ENCODE assay signal across 10 mouse cellular contexts in genomic region chr8:127038928-127039327, GRCm38 (mm10). TPM values are rescaled to one million over a fixed set of nuclear protein-coding genes. Genes with fewer than 3 reads are reported as not detected.
DNase-seq lines count a peak whose midpoint lies in the region.
"Had no signal": no experiment of that assay in that cellular context is flagged by ENCODE, and none has a peak within 500 bp of the region (broad histone marks: within the 10 kb centered on the region; RNA-seq: fewer than 3 reads in every experiment).

No protein-coding gene starts in this region.

- DNase-seq in left cerebral cortex, postnatal 14 days (ENCODE audit: low spot score in 2 of 2) = peak; percentile 17 to 37
- no peak for DNase-seq in left cerebral cortex, adult 11 months (ENCODE audit: low spot score)
- DNase-seq in cerebellum, adult 9-11 months = peak; percentile 14
- peak; percentile 72 to 83 for DNase-seq in layer of hippocampus, adult 18-20 months (ENCODE audit: low spot score in 2 of 2)
- DNase-seq in right cerebral cortex, postnatal 10 days (ENCODE audit: low spot score in 2 of 2) = peak; percentile 34 to 46
- DNase-seq in gastrocnemius, postnatal 25 days = no peak
- no peak for DNase-seq in urinary bladder, postnatal 25 days (ENCODE audit: low spot score)
- DNase-seq: heart, adult 11 months; kidney, postnatal 10 days had no signal

- intact Hi-C loops in left cerebral cortex, postnatal 14 days (cut with DNase I) = no loop called here

RNA-seq across cellular contexts. Expression of gene Pard3, which starts 24.8 kb away (rescaled TPM):
- total RNA-seq in left cerebral cortex, postnatal 14 days (2021) = 10 to 100 TPM; 12.0 to 13.2 TPM
- 10 to 100 TPM; 23.7 to 24.4 TPM for total RNA-seq in layer of hippocampus, adult 18-20 months (2021)
- 10 to 100 TPM; 24.0 to 30.0 TPM for total RNA-seq in gastrocnemius, postnatal 25 days (2021)
- total RNA-seq: hematopoietic stem cell, adult 5-6 weeks had no signal

Comparison
In these comparisons a context has a peak if more than half of its experiments do, and no peak if none do; other contexts are left out.
1. DNase-seq: peak in left cerebral cortex, postnatal 14 days (2 of 2), cerebellum, adult 9-11 months (single experiment), layer of hippocampus, adult 18-20 months (2 of 2) and right cerebral cortex, postnatal 10 days (2 of 2); none in left cerebral cortex, adult 11 months (single experiment), gastrocnemius, postnatal 25 days (single experiment) and urinary bladder, postnatal 25 days (single experiment).